Mouse (Mus musculus) midbrain, embryonic 14.5 days (tissue): ENCODE measurements at regions not wholly inside any gene's neighbourhood (a gene's known extent, or its start where the extent isn't known, plus 50 kb on each side); places are given as distances from the start of the nearest gene placed in this dataset.

Source experiments
- ATAC-seq: fragments of 200-750 bp; cut with Nextera tagmentation; 2 replicates; pipeline ENCODE4 v1.8.0; 2017; ENCODE audit warnings: moderate number of reproducible peaks, moderate library complexity; ENCODE audit not compliant: low FRiP score, low TSS enrichment
- DNase-seq: peaks from one replicate; pipeline ENCODE4 v3.0.0-alpha.2; 2015
- H3K27ac ChIP-seq: fragments of 300-500 bp; sonication (generic); replicated peaks from 2 replicates; pipeline ENCODE4 v1.5.1; 2014; ENCODE audit warnings: mild to moderate bottlenecking, low read depth, low read length, moderate library complexity
- H3K27me3 ChIP-seq: fragments of 300-500 bp; sonication (generic); 2 replicates; pipeline ENCODE4 v1.6.1; 2014; ENCODE audit warnings: low read length, control low read depth, mixed read lengths; ENCODE audit not compliant: control insufficient read depth, insufficient read depth
- H3K36me3 ChIP-seq: fragments of 300-500 bp; sonication (generic); 2 replicates; pipeline ENCODE4 v1.6.1; 2014; ENCODE audit warnings: low read length, control low read depth; ENCODE audit not compliant: control insufficient read depth, insufficient read depth
- H3K4me1 ChIP-seq: fragments of 300-500 bp; sonication (generic); 2 replicates; pipeline ENCODE4 v1.6.1; 2014; ENCODE audit warnings: mild to moderate bottlenecking, antibody characterized with exemption, low read length, control low read depth; ENCODE audit not compliant: control insufficient read depth, insufficient read depth
- H3K4me2 ChIP-seq: fragments of 300-500 bp; sonication (generic); 2 replicates; pipeline ENCODE4 v1.6.1; 2014; ENCODE audit warnings: mild to moderate bottlenecking, low read length, moderate library complexity
- H3K4me3 ChIP-seq: fragments of 300-500 bp; sonication (generic); replicated peaks from 2 replicates; pipeline ENCODE4 v1.5.1; 2014; ENCODE audit warnings: low read depth, low read length
- H3K9ac ChIP-seq: fragments of 300-500 bp; sonication (generic); replicated peaks from 2 replicates; pipeline ENCODE4 v1.6.1; 2014; ENCODE audit warnings: mild to moderate bottlenecking, low read length, moderate library complexity
- H3K9me3 ChIP-seq: fragments of 300-500 bp; sonication (generic); 2 replicates; pipeline ENCODE4 v1.6.1; 2016; ENCODE audit warnings: low read length, control low read depth, mixed read lengths; ENCODE audit not compliant: control insufficient read depth
- WGBS: fragments of 180-500 bp; shearing (Covaris S2); extraction: QIAGEN DNeasy Blood & Tissue Kit; methylation state at CpG from one replicate; pipeline ENCODE4 v1.1.7; 2014; 5-methylcytosine and 5-hydroxymethylcytosine counted together

- Histone ChIP-seq H3K4me3 (no peak overlapping the region), H3K4me1 (no peaks in the 10 kb centered on the region)
- 75% methylated on average over 9 of the region's 9 CpGs for WGBS
Observed at GRCm38 (mm10) chrX:11387200-11387940, 59.7 kb downstream of the H2al1j start.

GRCm38 (mm10) chrX:11388860-11389259 lies 61.2 kb downstream of the H2al1j start:
- 0 out of 2 replicates have a peak overlapping the region, but pooled peaks have one; percentile 20 for H3K27ac ChIP-seq
- H3K9ac ChIP-seq = no peak overlapping the region
- peak; percentile 15 for DNase-seq
- no peaks in the 10 kb centered on the region for H3K4me1 ChIP-seq
- no peak for ATAC-seq
- no peaks in the 10 kb centered on the region for H3K36me3 ChIP-seq
- WGBS = 57% methylated on average over 9 of the region's 9 CpGs
- no peaks in the 10 kb centered on the region for H3K27me3 ChIP-seq
- H3K4me2 ChIP-seq = no peak overlapping the region
- H3K4me3 ChIP-seq = no peak overlapping the region
- no peaks in the 10 kb centered on the region for H3K9me3 ChIP-seq

More at GRCm38 (mm10) chrX:11387200-11387940, 59.7 kb downstream of the H2al1j start:
- ATAC-seq (no peak), DNase-seq (no peak)
- Histone ChIP-seq H3K9me3 (no peaks in the 10 kb centered on the region), H3K27ac (no peak overlapping the region), H3K9ac (no peak overlapping the region), H3K36me3 (no peaks in the 10 kb centered on the region), H3K27me3 (no peaks in the 10 kb centered on the region), H3K4me2 (no peak overlapping the region)

GRCm38 (mm10) chrX:11400406-11400805 lies 72.8 kb downstream of the H2al1j start:
- no peak overlapping the region for H3K4me2 ChIP-seq
- no peaks in the 10 kb centered on the region for H3K27me3 ChIP-seq
- H3K36me3 ChIP-seq = no peaks in the 10 kb centered on the region
- WGBS = 80% methylated on average over 3 of the region's 3 CpGs
- H3K9me3 ChIP-seq = peaks cover 5% of the 10 kb centered on the region; the same call in 1 of the 2 replicates
- DNase-seq (no peak), ATAC-seq (no peak)
- H3K27ac ChIP-seq = no peak overlapping the region
- H3K9ac ChIP-seq = no peak overlapping the region
- no peaks in the 10 kb centered on the region for H3K4me1 ChIP-seq
- no peak overlapping the region for H3K4me3 ChIP-seq

GRCm38 (mm10) chrX:11404369-11404768 lies 76.7 kb downstream of the H2al1j start:
- H3K4me1 ChIP-seq = no peaks in the 10 kb centered on the region
- DNase-seq = peak; percentile 38
- WGBS = 49% methylated on average over 4 of the region's 4 CpGs

GRCm38 (mm10) chrX:11412316-11412826 lies 84.7 kb downstream of the H2al1j start:
- ATAC-seq (no peak), DNase-seq (no peak)
- no peaks in the 10 kb centered on the region for H3K4me1 ChIP-seq
- H3K4me3 ChIP-seq = no peak overlapping the region
- H3K36me3 ChIP-seq = no peaks in the 10 kb centered on the region
- H3K27ac ChIP-seq = no peak overlapping the region
- H3K9me3 ChIP-seq = no peaks in the 10 kb centered on the region
- no peak overlapping the region for H3K4me2 ChIP-seq
- 66% methylated on average over 5 of the region's 5 CpGs for WGBS
- H3K27me3 ChIP-seq = no peaks in the 10 kb centered on the region
- H3K9ac ChIP-seq = no peak overlapping the region

More at GRCm38 (mm10) chrX:11404369-11404768, 76.7 kb downstream of the H2al1j start:
- H3K4me2 ChIP-seq = no peak overlapping the region
- no peak for ATAC-seq
- H3K27me3 ChIP-seq = 0 out of 2 replicates have a peak, but pooled peaks cover 5% of the 10 kb centered on the region
- no peaks in the 10 kb centered on the region for H3K36me3 ChIP-seq
- H3K9ac ChIP-seq = no peak overlapping the region
- H3K27ac ChIP-seq = no peak overlapping the region
- H3K9me3 ChIP-seq = peaks cover 5% of the 10 kb centered on the region; the same call in 1 of the 2 replicates
- no peak overlapping the region for H3K4me3 ChIP-seq

- Histone ChIP-seq H3K27me3 (no peaks in the 10 kb centered on the region), H3K9ac (no peak overlapping the region), H3K36me3 (no peaks in the 10 kb centered on the region), H3K4me1 (no peaks in the 10 kb centered on the region), H3K27ac (no peak overlapping the region), H3K4me3 (no peak overlapping the region), H3K4me2 (no peak overlapping the region), H3K9me3 (no peaks in the 10 kb centered on the region)
- ATAC-seq (no peak), DNase-seq (peak; percentile 27)
- 34% methylated on average over 4 of the region's 4 CpGs for WGBS
Observed at GRCm38 (mm10) chrX:11415662-11416061, 88.0 kb downstream of the H2al1j start.

- Histone ChIP-seq H3K9me3 (no peaks in the 10 kb centered on the region), H3K27ac (no peak overlapping the region), H3K36me3 (no peaks in the 10 kb centered on the region), H3K4me3 (no peak overlapping the region), H3K9ac (no peak overlapping the region), H3K4me2 (no peak overlapping the region), H3K4me1 (no peaks in the 10 kb centered on the region), H3K27me3 (no peaks in the 10 kb centered on the region)
- DNase-seq (no peak), ATAC-seq (no peak)
- 87% methylated on average over 3 of the region's 3 CpGs for WGBS
Observed at GRCm38 (mm10) chrX:11416510-11416909, 88.9 kb downstream of the H2al1j start.

- no peak overlapping the region for H3K4me3 ChIP-seq
- WGBS = 48% methylated on average over 4 of the region's 4 CpGs
- no peak for DNase-seq
Observed at GRCm38 (mm10) chrX:11417861-11418260, 90.2 kb downstream of the H2al1j start.

GRCm38 (mm10) chrX:11418261-11418660 lies 90.6 kb downstream of the H2al1j start:
- ATAC-seq (no peak), DNase-seq (no peak)
- WGBS = 90% methylated on average over 10 of the region's 10 CpGs
- Histone ChIP-seq H3K4me3 (no peak overlapping the region), H3K27ac (no peak overlapping the region), H3K9me3 (no peaks in the 10 kb centered on the region), H3K36me3 (no peaks in the 10 kb centered on the region), H3K4me2 (no peak overlapping the region), H3K9ac (no peak overlapping the region), H3K27me3 (no peaks in the 10 kb centered on the region), H3K4me1 (no peaks in the 10 kb centered on the region)

More at GRCm38 (mm10) chrX:11417861-11418260, 90.2 kb downstream of the H2al1j start:
- Histone ChIP-seq H3K4me1 (no peaks in the 10 kb centered on the region), H3K9ac (no peak overlapping the region), H3K36me3 (no peaks in the 10 kb centered on the region), H3K27me3 (no peaks in the 10 kb centered on the region), H3K27ac (no peak overlapping the region), H3K4me2 (no peak overlapping the region), H3K9me3 (no peaks in the 10 kb centered on the region)
- no peak for ATAC-seq
